Mouse (Mus musculus): Measurements from ENCODE around the gene Ryr3. TPM values are rescaled to one million over a fixed set of nuclear protein-coding genes. Genes with fewer than 3 reads are reported as not detected.

Ryr3 gene
- polyA plus RNA-seq, 1 experiment from 2014 or later: 14.1 TPM

- Histone ChIP-seq H3K27me3 (ENCODE audit: control insufficient read depth, insufficient read depth, low read length) (no peaks in the 10 kb centered on the region), H3K27ac (ENCODE audit: low read depth, low read length) (no peak overlapping the region), H3K4me2 (ENCODE audit: low read depth, low read length) (no peak overlapping the region), H3K9ac (replicated peaks; ENCODE audit: low read depth, low read length) (no peak overlapping the region), H3K9me3 (ENCODE audit: control insufficient read depth, low read length) (no peaks in the 10 kb centered on the region), H3K4me3 (ENCODE audit: low read depth, low read length) (no peak overlapping the region), H3K4me1 (ENCODE audit: control insufficient read depth, insufficient read depth, low read length) (no peaks in the 10 kb centered on the region), H3K36me3 (ENCODE audit: control insufficient read depth, insufficient read depth, low read length) (no peaks in the 10 kb centered on the region)
- WGBS: 46% methylated on average over 6 of the region's 6 CpGs
- ATAC-seq (ENCODE audit: low read depth): no peak
These were observed 489.1 kb downstream of the Ryr3 start for GRCm38 (mm10) chr2:112727842-112728241.

GRCm38 (mm10) chr2:112721217-112721616 lies 495.7 kb downstream of the Ryr3 start:
- Histone ChIP-seq H3K27ac (ENCODE audit: low read depth, low read length) (no peak overlapping the region), H3K36me3 (ENCODE audit: control insufficient read depth, insufficient read depth, low read length) (no peaks in the 10 kb centered on the region), H3K9ac (replicated peaks; ENCODE audit: low read depth, low read length) (no peak overlapping the region), H3K4me3 (ENCODE audit: low read depth, low read length) (no peak overlapping the region), H3K4me2 (ENCODE audit: low read depth, low read length) (no peak overlapping the region), H3K9me3 (ENCODE audit: control insufficient read depth, low read length) (no peaks in the 10 kb centered on the region), H3K4me1 (ENCODE audit: control insufficient read depth, insufficient read depth, low read length) (peaks cover 6% of the 10 kb centered on the region; the same call in 1 of the 2 replicates), H3K27me3 (ENCODE audit: control insufficient read depth, insufficient read depth, low read length) (no peaks in the 10 kb centered on the region)
- ATAC-seq (ENCODE audit: low read depth): peak; percentile 28; the same call in 1 of the 2 replicates
- WGBS: 43% methylated on average over 1 of the region's 1 CpGs

- Histone ChIP-seq H3K9me3 (ENCODE audit: control insufficient read depth, low read length) (no peaks in the 10 kb centered on the region), H3K36me3 (ENCODE audit: control insufficient read depth, insufficient read depth, low read length) (no peaks in the 10 kb centered on the region), H3K27ac (ENCODE audit: low read depth, low read length) (peak overlapping the region; percentile 60), H3K4me3 (ENCODE audit: low read depth, low read length) (no peak overlapping the region), H3K9ac (replicated peaks; ENCODE audit: low read depth, low read length) (no peak overlapping the region), H3K27me3 (ENCODE audit: control insufficient read depth, insufficient read depth, low read length) (no peaks in the 10 kb centered on the region), H3K4me2 (ENCODE audit: low read depth, low read length) (no peak overlapping the region), H3K4me1 (ENCODE audit: control insufficient read depth, insufficient read depth, low read length) (peaks cover 6% of the 10 kb centered on the region; the same call in 1 of the 2 replicates)
- WGBS: 8% methylated on average over 3 of the region's 3 CpGs
- peak; percentile 96 for ATAC-seq (ENCODE audit: low read depth)
These were observed 496.2 kb downstream of the Ryr3 start for GRCm38 (mm10) chr2:112720715-112721114.

GRCm38 (mm10) chr2:112714648-112715047 lies 502.2 kb downstream of the Ryr3 start:
- no peak overlapping the region for H3K4me2 ChIP-seq (ENCODE audit: low read depth, low read length)
- no peaks in the 10 kb centered on the region for H3K4me1 ChIP-seq (ENCODE audit: control insufficient read depth, insufficient read depth, low read length)
- 90% methylated on average over 4 of the region's 4 CpGs for WGBS
- no peaks in the 10 kb centered on the region for H3K36me3 ChIP-seq (ENCODE audit: control insufficient read depth, insufficient read depth, low read length)
- no peaks in the 10 kb centered on the region for H3K9me3 ChIP-seq (ENCODE audit: control insufficient read depth, low read length)
- no peak overlapping the region for H3K9ac ChIP-seq (replicated peaks; ENCODE audit: low read depth, low read length)
- no peaks in the 10 kb centered on the region for H3K27me3 ChIP-seq (ENCODE audit: control insufficient read depth, insufficient read depth, low read length)
- H3K4me3 ChIP-seq (ENCODE audit: low read depth, low read length): no peak overlapping the region
- no peak for ATAC-seq (ENCODE audit: low read depth)
- H3K27ac ChIP-seq (ENCODE audit: low read depth, low read length): no peak overlapping the region

- Histone ChIP-seq H3K9ac (replicated peaks; ENCODE audit: low read depth, low read length) (no peak overlapping the region), H3K9me3 (ENCODE audit: control insufficient read depth, low read length) (no peaks in the 10 kb centered on the region), H3K27me3 (ENCODE audit: control insufficient read depth, insufficient read depth, low read length) (no peaks in the 10 kb centered on the region), H3K4me1 (ENCODE audit: control insufficient read depth, insufficient read depth, low read length) (no peaks in the 10 kb centered on the region), H3K4me2 (ENCODE audit: low read depth, low read length) (no peak overlapping the region), H3K36me3 (ENCODE audit: control insufficient read depth, insufficient read depth, low read length) (no peaks in the 10 kb centered on the region), H3K27ac (ENCODE audit: low read depth, low read length) (no peak overlapping the region), H3K4me3 (ENCODE audit: low read depth, low read length) (no peak overlapping the region)
- no peak for ATAC-seq (ENCODE audit: low read depth)
- WGBS: 86% methylated on average over 5 of the region's 5 CpGs
These were observed 535.1 kb downstream of the Ryr3 start for GRCm38 (mm10) chr2:112681817-112682216.

- no peaks in the 10 kb centered on the region for H3K27me3 ChIP-seq (ENCODE audit: control insufficient read depth, insufficient read depth, low read length)
- 68% methylated on average over 1 of the region's 1 CpGs for WGBS
- H3K9me3 ChIP-seq (ENCODE audit: control insufficient read depth, low read length): no peaks in the 10 kb centered on the region
- no peak overlapping the region for H3K4me2 ChIP-seq (ENCODE audit: low read depth, low read length)
- no peak for ATAC-seq (ENCODE audit: low read depth)
- no peaks in the 10 kb centered on the region for H3K4me1 ChIP-seq (ENCODE audit: control insufficient read depth, insufficient read depth, low read length)
- H3K36me3 ChIP-seq (ENCODE audit: control insufficient read depth, insufficient read depth, low read length): no peaks in the 10 kb centered on the region
- H3K4me3 ChIP-seq (ENCODE audit: low read depth, low read length): no peak overlapping the region
- H3K27ac ChIP-seq (ENCODE audit: low read depth, low read length): no peak overlapping the region
- no peak overlapping the region for H3K9ac ChIP-seq (replicated peaks; ENCODE audit: low read depth, low read length)
These were observed 539.6 kb downstream of the Ryr3 start for GRCm38 (mm10) chr2:112677246-112677645.

GRCm38 (mm10) chr2:112676721-112677120 lies 540.2 kb downstream of the Ryr3 start:
- H3K4me2 ChIP-seq (ENCODE audit: low read depth, low read length): no peak overlapping the region
- H3K36me3 ChIP-seq (ENCODE audit: control insufficient read depth, insufficient read depth, low read length): no peaks in the 10 kb centered on the region
- H3K4me1 ChIP-seq (ENCODE audit: control insufficient read depth, insufficient read depth, low read length): no peaks in the 10 kb centered on the region
- 76% methylated on average over 1 of the region's 1 CpGs for WGBS
- no peaks in the 10 kb centered on the region for H3K9me3 ChIP-seq (ENCODE audit: control insufficient read depth, low read length)
- no peak overlapping the region for H3K27ac ChIP-seq (ENCODE audit: low read depth, low read length)
- no peaks in the 10 kb centered on the region for H3K27me3 ChIP-seq (ENCODE audit: control insufficient read depth, insufficient read depth, low read length)
- H3K9ac ChIP-seq (replicated peaks; ENCODE audit: low read depth, low read length): no peak overlapping the region
- ATAC-seq (ENCODE audit: low read depth): no peak
- no peak overlapping the region for H3K4me3 ChIP-seq (ENCODE audit: low read depth, low read length)

GRCm38 (mm10) chr2:112676175-112676574 lies 540.7 kb downstream of the Ryr3 start:
- no peak overlapping the region for H3K4me2 ChIP-seq (ENCODE audit: low read depth, low read length)
- H3K4me1 ChIP-seq (ENCODE audit: control insufficient read depth, insufficient read depth, low read length): no peaks in the 10 kb centered on the region
- no peak overlapping the region for H3K4me3 ChIP-seq (ENCODE audit: low read depth, low read length)
- no peak overlapping the region for H3K27ac ChIP-seq (ENCODE audit: low read depth, low read length)
- no peaks in the 10 kb centered on the region for H3K36me3 ChIP-seq (ENCODE audit: control insufficient read depth, insufficient read depth, low read length)
- no peaks in the 10 kb centered on the region for H3K27me3 ChIP-seq (ENCODE audit: control insufficient read depth, insufficient read depth, low read length)
- no peaks in the 10 kb centered on the region for H3K9me3 ChIP-seq (ENCODE audit: control insufficient read depth, low read length)
- WGBS: 84% methylated on average over 2 of the region's 2 CpGs
- ATAC-seq (ENCODE audit: low read depth): no peak
- no peak overlapping the region for H3K9ac ChIP-seq (replicated peaks; ENCODE audit: low read depth, low read length)

GRCm38 (mm10) chr2:112669461-112669860 lies 547.4 kb downstream of the Ryr3 start:
- Histone ChIP-seq H3K27ac (ENCODE audit: low read depth, low read length) (no peak overlapping the region), H3K36me3 (ENCODE audit: control insufficient read depth, insufficient read depth, low read length) (no peaks in the 10 kb centered on the region), H3K4me1 (ENCODE audit: control insufficient read depth, insufficient read depth, low read length) (no peaks in the 10 kb centered on the region), H3K9ac (replicated peaks; ENCODE audit: low read depth, low read length) (no peak overlapping the region), H3K4me2 (ENCODE audit: low read depth, low read length) (no peak overlapping the region), H3K4me3 (ENCODE audit: low read depth, low read length) (no peak overlapping the region), H3K9me3 (ENCODE audit: control insufficient read depth, low read length) (no peaks in the 10 kb centered on the region), H3K27me3 (ENCODE audit: control insufficient read depth, insufficient read depth, low read length) (no peaks in the 10 kb centered on the region)
- WGBS: 92% methylated on average over 3 of the region's 3 CpGs
- ATAC-seq (ENCODE audit: low read depth): no peak

GRCm38 (mm10) chr2:112656131-112656530 lies 560.8 kb downstream of the Ryr3 start:
- Histone ChIP-seq H3K4me1 (ENCODE audit: control insufficient read depth, insufficient read depth, low read length) (no peaks in the 10 kb centered on the region), H3K27me3 (ENCODE audit: control insufficient read depth, insufficient read depth, low read length) (no peaks in the 10 kb centered on the region), H3K36me3 (ENCODE audit: control insufficient read depth, insufficient read depth, low read length) (no peaks in the 10 kb centered on the region), H3K9me3 (ENCODE audit: control insufficient read depth, low read length) (no peaks in the 10 kb centered on the region), H3K4me2 (ENCODE audit: low read depth, low read length) (no peak overlapping the region), H3K4me3 (ENCODE audit: low read depth, low read length) (no peak overlapping the region), H3K27ac (ENCODE audit: low read depth, low read length) (no peak overlapping the region), H3K9ac (replicated peaks; ENCODE audit: low read depth, low read length) (no peak overlapping the region)
- WGBS: 67% methylated on average over 5 of the region's 5 CpGs
- no peak for ATAC-seq (ENCODE audit: low read depth)
